Mouse (Mus musculus): ENCODE results near the gene Foxp1.

DNA sequence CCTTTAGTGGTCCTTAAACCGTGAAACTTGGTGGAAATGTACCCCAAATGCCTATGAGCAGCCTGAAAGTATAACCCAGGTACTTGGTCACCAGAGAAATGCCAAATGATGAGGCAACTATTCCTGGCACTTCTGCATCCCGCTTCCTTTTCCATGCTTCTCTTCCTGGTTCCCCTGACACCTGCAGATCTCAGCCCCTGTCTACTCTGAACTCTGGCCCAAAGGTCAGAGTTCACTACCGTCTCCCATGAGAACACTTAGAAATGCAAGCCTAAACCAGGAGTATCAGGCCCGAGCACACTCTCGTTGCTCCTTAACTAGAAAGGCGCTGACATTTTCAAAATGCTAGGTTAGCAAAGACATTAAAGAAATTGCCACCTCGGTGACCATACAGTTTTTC lies 250.8 kb downstream of the Foxp1 start:
- TF ChIP-seq CTCF (IDR thresholded peaks at IDR 0.05 in 2 of 3, conservative IDR thresholded peaks at IDR 0.05 in 1 of 3; ENCODE audit: control insufficient read depth in 1 of 3, insufficient read depth in 1 of 3, low read depth in 2 of 3, low read length in 3 of 3, poor library complexity in 1 of 3, severe bottlenecking in 1 of 3) (no peak), NRF1 (IDR thresholded peaks at IDR 0.05; ENCODE audit: insufficient read depth, low read depth, low read length, poor library complexity, severe bottlenecking) (no peak), MAX (IDR thresholded peaks at IDR 0.05; ENCODE audit: low read length) (no peak), MXI1 (IDR thresholded peaks at IDR 0.05; ENCODE audit: low read depth, low read length) (no peak), POLR2A (IDR thresholded peaks at IDR 0.05; ENCODE audit: control insufficient read depth in 1 of 2, insufficient read depth in 1 of 2, low read depth in 1 of 2, low read length in 2 of 2, poor library complexity in 1 of 2) (no peak), TBP (IDR thresholded peaks at IDR 0.05; ENCODE audit: low read depth, low read length) (no peak), ETS1 (IDR thresholded peaks at IDR 0.05; ENCODE audit: low read depth, low read length) (no peak), EP300 (IDR thresholded peaks at IDR 0.05; ENCODE audit: low read depth in 1 of 2, low read length in 2 of 2) (no peak), MAZ (IDR thresholded peaks at IDR 0.05; ENCODE audit: low read depth, low read length) (no peak), ZKSCAN1 (IDR thresholded peaks at IDR 0.05; ENCODE audit: low read depth, low read length) (no peak)

Measured in MEL (cell line).